Mouse (Mus musculus): ENCODE data around the gene Pira2.
"Not testable (repeated sequence)": the region's sequence is repeated elsewhere in the genome, so short reads cannot be mapped to it uniquely, and the experiment has no call there.

Gene Pira2

GRCm38 (mm10) chr7:3844951-3845350 is at the start of gene Pira2:
TSS of gene Pira2 (minus strand) at chr7:3845051.
- not testable (repeated sequence) for DNase-seq (ENCODE audit: low spot score)

- not testable (repeated sequence) for DNase-seq (ENCODE audit: low spot score)
Observed at GRCm38 (mm10) chr7:3875032-3875431, 30.2 kb upstream of the Pira2 start.

GRCm38 (mm10) chr7:3837854-3838253 is 7.0 kb downstream of the Pira2 start:
- not testable (repeated sequence) for DNase-seq (ENCODE audit: low spot score)

- not testable (repeated sequence) for DNase-seq (ENCODE audit: low spot score)
Observed at GRCm38 (mm10) chr7:3830633-3831032, 14.2 kb downstream of the Pira2 start.

GRCm38 (mm10) chr7:3825599-3825998 is 19.3 kb downstream of the Pira2 start, which contains the start of gene Gm15448:
TSS of gene Gm15448 (minus strand) at chr7:3825687.
- DNase-seq (ENCODE audit: low spot score) = not testable (repeated sequence)

- DNase-seq (ENCODE audit: low spot score) = not testable (repeated sequence)
Observed at GRCm38 (mm10) chr7:3811912-3812311, 32.9 kb downstream of the Pira2 start.

GRCm38 (mm10) chr7:3802935-3803334 is 41.9 kb downstream of the Pira2 start:
- DNase-seq (ENCODE audit: low spot score) = not testable (repeated sequence)

GRCm38 (mm10) chr7:3799940-3800339 is 44.9 kb downstream of the Pira2 start:
- not testable (repeated sequence) for DNase-seq (ENCODE audit: low spot score)

GRCm38 (mm10) chr7:3796286-3796685 is 48.6 kb downstream of the Pira2 start:
- DNase-seq (ENCODE audit: low spot score) = not testable (repeated sequence)
